Mouse (Mus musculus) Muller cell, postnatal 12 days (primary cell): ENCODE measurements around the gene Gng7.

Experiments
- DNase-seq: peaks from one replicate; pipeline ENCODE4 v3.0.0-alpha.2; 2015; ENCODE audit errors: inconsistent ontology term

Gng7 gene

DNA sequence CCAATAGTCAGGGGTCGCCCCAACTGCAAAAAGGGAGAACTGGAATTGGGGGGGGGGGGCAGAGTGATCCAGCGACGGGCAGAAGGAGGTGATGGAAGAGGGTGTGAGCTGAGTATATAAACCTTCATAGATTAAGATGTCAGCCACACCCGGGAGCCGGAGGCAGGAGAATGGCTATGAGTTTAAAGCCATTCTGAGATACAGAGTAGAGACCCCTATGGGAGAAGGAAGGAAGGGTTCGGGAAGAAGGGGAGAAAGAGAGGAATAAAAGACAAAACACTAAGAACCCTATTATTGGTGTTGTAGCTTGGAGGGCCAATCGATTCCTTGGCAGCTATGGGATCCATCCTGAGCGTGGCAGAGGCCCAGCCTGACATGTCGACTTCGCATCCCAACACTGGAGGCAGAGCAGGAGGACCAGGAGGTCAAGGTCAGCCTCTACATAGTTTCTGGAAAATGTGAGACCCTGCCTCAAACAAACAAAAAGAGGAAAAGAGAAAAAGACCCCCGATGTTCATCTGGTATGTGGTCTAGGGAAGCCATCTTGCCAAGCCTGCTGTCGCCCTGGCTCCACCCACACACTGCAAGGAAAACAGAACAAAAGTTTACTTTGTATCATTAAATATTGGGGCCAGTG lies 11.0 kb upstream of the Gng7 start, which contains the start of gene Diras1:
TSS of gene Diras1 (minus strand) at position 24 of the 637 bp plus-strand sequence.
- DNase-seq: no peak

GRCm38 (mm10) chr10:81025047-81025621 lies 10.4 kb upstream of the Gng7 start:
- no peak for DNase-seq

- DNase-seq: no peak
These were observed 9.7 kb upstream of the Gng7 start for GRCm38 (mm10) chr10:81024346-81024937.

DNA sequence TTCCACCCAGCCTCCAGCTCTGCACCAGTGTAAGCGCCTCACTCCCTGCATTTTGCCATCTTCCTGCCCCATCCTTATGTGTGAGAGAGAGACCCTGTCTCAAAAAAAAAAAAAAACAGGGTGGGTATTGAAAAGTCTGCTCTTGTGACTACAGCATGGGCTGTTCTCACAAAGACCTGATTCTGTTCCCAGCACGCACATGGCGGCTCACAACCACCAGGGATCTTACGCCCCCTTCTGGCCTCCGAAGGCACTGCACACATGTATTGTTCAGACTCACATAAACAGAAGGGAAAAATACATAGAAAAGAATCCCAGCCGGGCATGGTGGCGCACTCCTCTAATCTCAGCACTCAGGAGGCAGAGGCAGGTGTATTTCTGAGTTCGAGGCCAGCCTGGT lies 8.0 kb upstream of the Gng7 start:
- DNase-seq: no peak

DNA sequence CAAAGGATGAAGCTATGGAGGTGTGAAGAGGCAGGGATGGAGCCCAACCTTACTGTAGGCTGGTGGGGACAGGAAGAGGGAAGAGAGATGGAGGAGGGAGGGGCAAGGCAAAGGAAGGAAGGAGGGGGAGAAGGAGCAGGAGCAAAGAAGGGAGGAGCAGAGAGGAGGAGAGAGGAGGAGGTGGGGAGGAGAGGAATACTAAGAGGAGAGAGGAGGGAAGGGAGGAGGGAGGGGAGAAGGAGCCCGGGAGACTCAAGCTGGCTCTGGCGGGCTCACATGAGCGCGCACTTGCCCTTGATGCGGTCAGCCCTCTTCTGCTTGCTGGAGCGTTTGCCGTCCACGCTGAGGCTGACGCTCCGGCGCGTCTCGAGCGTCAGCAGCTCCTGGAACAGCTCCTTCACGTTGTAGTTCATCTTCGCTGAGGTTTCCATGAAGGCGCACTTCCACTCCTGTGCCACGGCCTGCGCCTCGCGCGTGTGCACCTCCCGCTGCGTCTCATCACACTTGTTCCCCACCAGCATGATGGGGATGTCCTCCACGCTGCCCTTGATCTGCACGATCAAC lies 6.9 kb upstream of the Gng7 start:
- DNase-seq: no peak

DNA sequence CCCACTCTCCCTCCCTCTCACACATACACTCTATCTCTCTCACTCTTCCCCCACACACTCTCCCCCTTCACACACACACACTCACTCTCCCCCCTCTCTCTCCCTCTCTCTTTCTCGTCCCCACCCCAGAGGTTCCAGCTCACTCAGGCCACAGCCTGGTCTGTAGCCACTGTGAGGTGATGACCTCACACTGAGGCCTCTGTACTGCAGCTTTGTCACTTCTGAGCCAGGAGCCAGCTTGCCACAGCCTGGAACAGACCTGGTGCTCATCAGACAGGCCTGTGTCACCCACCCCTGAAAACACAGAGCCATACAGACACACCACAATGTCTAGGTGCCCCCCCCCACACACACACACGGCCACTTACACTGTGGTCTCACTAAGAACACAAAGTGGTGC lies 5.5 kb upstream of the Gng7 start:
- no peak for DNase-seq

GRCm38 (mm10) chr10:81019687-81020086 lies 4.9 kb upstream of the Gng7 start:
- DNase-seq: no peak

GRCm38 (mm10) chr10:81018326-81018725 lies 3.6 kb upstream of the Gng7 start:
- no peak for DNase-seq

GRCm38 (mm10) chr10:81016645-81017044 lies 1.9 kb upstream of the Gng7 start:
- peak; percentile 60 for DNase-seq

GRCm38 (mm10) chr10:81015666-81016065 lies 921 bp upstream of the Gng7 start:
- DNase-seq: no peak

GRCm38 (mm10) chr10:81010851-81011250 lies 3.9 kb downstream of the Gng7 start:
- DNase-seq: peak; percentile 67

DNA sequence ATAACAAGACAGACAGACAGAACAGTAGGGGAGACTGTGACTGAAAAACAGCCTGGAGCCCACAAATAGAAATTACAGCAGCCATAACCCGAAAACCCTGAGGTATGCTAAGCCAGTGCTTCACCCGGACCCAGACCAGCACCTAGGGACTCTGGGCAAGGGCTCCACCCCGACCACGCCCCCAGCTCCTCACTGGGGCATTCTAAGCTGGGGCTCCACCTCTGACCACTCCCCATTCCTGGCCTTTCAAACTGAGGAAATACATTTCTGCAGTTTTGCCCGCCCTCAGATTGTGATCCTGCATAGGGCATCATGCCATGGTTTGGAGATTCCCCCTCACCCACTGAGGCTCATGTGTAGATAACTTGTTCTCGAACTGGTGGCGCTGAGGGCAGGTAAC lies 7.5 kb downstream of the Gng7 start:
- DNase-seq: no peak

DNA sequence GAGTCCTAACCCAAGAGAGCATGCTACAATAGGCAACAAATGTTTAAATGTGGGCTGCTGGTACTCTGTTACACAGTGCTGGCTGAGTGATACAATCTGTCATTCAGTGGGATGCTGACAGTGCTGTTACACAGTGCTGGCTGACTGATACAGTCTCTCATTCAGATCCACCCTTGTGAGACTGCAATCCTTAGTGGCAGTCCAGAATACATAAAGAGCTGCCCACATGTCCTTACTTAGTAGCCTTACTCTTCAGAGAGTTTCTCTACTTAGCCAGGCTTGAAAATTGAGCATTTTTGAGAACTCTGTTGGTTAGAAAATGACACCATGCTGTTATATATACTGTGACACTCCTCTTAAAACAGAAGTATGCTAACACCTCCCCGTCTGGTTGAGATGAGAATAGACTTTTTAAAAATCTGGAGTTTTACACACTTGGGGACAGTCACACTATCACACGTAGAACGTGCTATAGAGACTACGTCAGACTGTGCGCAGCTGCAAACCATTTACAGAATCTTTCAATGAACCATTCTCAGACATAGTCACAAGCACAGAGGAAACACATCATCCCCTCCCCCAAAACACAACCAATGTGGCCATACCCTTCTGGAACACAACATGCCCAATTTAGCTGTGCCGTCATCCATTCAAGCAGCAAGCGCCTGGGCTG lies 8.6 kb downstream of the Gng7 start:
- no peak for DNase-seq

- DNase-seq: no peak
These were observed 13.6 kb downstream of the Gng7 start for GRCm38 (mm10) chr10:81001161-81001560.

GRCm38 (mm10) chr10:81000197-81001062 lies 14.3 kb downstream of the Gng7 start:
- no peak for DNase-seq

DNA sequence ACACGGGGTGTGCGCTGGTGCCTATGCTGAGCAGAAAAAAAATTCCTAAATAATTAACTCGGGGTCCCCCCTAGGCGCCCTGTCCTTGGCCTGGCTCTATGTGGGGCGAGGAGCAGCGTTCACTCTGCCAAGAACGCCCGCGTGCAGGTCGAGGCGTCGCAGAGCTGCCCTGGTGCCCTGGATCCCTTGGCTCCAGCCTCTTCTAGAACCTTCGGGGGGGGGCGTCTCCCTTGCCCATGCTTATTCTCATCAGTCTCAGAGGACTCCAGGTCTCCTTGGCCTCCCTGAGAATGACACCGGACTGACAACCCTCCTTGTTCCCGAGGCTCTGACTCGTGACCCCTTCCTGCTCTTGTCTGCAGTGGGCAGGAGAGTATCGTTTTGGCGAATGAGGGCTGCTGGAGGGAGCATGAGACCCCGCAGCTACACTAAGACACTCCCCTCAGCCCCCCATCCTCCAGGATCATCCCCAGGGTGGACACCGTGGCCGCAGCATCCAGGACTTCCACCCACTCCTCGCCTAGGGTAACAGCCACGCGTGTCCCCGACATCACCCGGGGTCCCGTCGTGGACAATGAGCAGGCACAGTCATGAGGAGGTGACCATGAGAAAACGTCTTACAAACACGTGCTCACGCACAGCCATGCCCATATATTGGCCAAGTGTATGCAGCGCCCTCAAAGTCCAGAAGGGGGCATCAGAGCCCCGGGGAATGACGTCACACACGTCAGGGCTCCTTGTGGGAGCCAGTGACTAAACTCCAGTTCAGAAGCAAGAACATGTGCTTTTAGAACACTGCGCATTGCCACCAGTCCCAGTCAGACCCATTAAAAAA lies 15.2 kb downstream of the Gng7 start:
- peak; percentile 84 for DNase-seq

- no peak for DNase-seq
These were observed 16.0 kb downstream of the Gng7 start for GRCm38 (mm10) chr10:80998778-80999177.

DNA sequence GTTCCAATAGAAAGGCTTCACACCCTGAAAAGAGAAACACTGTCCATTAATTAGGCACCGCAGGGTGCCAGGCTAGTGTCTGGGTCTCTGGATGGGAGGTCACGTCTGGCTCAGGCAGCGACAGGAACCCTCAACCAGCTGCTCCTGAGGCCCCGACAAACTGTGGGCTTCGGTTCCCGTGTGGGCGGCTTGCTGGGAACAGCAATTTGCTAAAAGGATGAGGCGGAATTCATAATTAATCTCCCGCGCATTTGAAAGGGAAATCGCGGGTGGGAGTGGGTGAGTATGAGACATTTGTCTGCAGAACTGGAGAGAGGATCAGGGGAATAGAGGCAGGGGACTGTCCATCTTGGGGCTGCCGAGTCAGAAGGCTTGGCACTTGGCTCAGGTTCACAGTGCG lies 16.7 kb downstream of the Gng7 start:
- DNase-seq: no peak

DNA sequence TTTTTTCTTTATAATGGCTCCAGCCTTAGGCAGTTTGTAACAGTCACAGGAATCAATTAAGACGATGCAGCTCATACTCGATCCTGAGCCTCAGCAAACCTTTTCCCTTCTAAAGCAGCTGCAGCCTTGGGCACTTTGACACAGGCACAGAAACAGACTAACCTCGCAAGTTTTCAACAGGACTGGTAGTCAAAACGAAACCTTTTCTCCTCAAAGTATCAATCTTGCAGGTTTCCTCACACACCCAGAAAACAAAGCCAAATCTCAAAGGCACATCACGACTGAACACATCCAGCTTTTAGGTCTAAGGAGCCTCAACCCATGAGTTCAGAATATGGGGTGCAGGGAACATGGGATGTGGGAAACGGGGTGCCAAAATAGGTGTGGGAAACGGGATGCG lies 17.4 kb downstream of the Gng7 start:
- no peak for DNase-seq

- no peak for DNase-seq
These were observed 18.2 kb downstream of the Gng7 start for GRCm38 (mm10) chr10:80996501-80996900.
